Mouse (Mus musculus): ENCODE measurements around the gene Tspan4. TPM values are rescaled to one million over a fixed set of nuclear protein-coding genes. Genes with fewer than 3 reads are reported as not detected.
A peak's percentile ranks its signal among the peaks of the same experiment; 100 is the strongest.

Tspan4 gene
- total RNA-seq (2021): 10 to 100 TPM; 13.6 to 13.7 TPM
- long read RNA-seq, experiment 1, partial matches to known transcripts: 11 of 17 reads
- long read RNA-seq, experiment 1, other reads (novel, unspliced or antisense): 1 of 17 reads
- long read RNA-seq, experiment 2, partial matches to known transcripts: 13 of 24 reads
- long read RNA-seq, experiment 2, other reads (novel, unspliced or antisense): 4 of 24 reads

DNA sequence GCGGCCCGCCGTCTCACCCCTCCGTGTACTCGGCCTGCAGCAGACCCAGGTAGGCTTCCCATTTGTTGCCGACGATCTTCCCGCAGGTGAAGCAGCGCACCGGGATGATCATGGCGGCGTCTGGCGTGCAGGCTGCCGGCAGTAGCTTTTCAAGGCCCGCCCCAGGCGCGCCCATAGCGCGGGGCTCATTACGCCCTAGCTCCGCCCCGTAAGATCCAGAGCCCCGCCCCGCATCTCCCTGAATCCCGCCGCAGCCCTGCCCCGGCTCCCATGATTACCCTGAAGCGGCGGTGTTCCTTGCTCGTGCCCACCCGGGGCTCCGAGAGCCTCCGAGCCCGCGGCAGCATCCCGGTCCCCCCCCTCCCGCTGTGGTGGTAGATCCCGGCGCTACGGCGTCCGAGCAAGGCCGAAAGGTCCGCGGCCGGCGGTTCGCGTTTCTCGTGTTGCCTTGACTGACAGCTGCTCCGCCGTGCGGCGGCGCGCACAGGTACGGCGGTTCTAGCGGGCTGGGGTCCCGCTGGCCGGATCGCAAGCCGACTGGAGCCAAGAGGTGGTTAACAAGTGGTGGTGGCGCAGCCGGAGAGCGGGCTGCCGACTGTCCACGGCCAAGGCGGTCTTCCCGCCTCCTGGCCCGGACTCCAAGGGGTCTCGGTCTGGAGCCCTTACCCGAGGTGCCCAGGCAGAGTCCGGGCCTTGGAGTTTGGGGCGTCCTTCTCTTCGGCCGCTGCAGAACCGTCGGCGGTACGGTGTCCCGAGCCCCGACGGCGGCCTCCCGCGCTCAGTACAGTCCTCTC is at the start of gene Tspan4, which contains the start of gene Polr2l:
Gene Tspan4, plus strand, starts transcription at position 230 of the 794 bp plus-strand sequence.
Gene Polr2l, minus strand, starts transcription at position 122 of the 794 bp plus-strand sequence.
- TF ChIP-seq CTCF (conservative IDR thresholded peaks at IDR 0.05): 0 out of 2 replicates have a peak, but pooled peaks have one; percentile 17
- peak; percentile 69 to 75 for DNase-seq (ENCODE audit: low spot score in 2 of 2)
- H3K4me3 ChIP-seq: peak within 1 kb of the TSS; percentile 86
- peak within 1 kb of the TSS; percentile 99 for H3K27ac ChIP-seq

DNA sequence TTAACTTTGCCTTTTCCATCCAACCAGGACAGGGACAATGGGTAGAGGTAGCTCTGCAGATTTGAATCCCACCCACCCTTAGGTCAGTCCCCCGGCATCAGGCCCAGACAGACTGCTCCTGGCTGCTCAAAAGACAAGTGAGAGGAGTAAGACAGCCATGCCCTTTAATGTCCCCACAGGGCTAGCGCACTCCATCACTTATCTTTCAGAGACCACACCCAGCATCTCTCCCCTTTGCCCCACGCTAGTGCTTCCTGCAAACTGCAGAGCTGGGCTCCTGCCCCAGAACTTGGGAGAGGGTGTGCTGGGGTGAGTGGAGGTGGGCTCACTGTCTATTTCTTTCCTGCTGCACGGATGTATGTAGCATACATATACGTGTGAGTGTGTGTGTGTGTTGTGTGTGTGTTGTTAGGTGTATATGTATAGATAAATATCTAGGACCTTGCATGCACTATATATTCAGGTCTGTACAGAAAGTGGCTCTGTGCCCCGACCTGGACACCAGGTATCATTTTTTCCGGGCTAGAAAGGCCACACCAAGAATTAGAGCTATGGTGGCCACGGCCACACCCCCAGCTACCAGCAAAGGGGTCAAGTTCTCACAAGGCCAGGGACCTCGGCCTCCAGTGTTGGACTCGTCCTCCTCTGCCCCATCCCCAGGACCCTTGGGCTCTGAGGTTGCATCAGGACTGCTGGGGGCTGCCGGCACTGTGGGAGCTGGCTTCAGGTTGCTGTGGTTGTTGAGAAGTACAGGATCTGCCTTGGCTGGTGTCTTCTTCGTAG is 47.9 kb upstream of the Tspan4 start:
- DNase-seq (ENCODE audit: low spot score in 2 of 2): no peak
- Histone ChIP-seq H3K27ac (no peak overlapping the region), H3K4me3 (no peak overlapping the region)
- no peak for TF ChIP-seq CTCF (conservative IDR thresholded peaks at IDR 0.05)

DNA sequence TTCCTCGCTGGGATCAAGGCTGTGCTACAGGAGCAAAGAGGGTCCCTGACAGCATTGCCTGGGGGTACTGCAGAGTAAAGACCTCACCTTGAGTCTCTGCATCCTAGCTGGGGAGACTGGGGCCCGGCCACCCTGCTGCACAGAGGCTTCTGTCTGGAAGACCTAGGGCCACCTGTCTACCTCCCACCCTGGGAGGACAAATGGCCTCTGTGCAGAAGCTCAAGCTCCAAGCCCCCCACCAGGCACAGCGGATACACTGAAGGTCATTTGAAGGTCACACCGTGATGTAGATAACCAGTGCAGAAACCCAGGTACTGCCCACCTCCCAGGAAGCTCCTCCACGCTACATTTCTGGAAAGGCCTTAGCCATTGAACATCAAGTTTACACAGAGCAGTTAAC is 46.3 kb upstream of the Tspan4 start:
- no peak for DNase-seq (ENCODE audit: low spot score in 2 of 2)
- no peak for TF ChIP-seq CTCF (conservative IDR thresholded peaks at IDR 0.05)
- H3K4me3 ChIP-seq: peak overlapping the region; percentile 77

DNA sequence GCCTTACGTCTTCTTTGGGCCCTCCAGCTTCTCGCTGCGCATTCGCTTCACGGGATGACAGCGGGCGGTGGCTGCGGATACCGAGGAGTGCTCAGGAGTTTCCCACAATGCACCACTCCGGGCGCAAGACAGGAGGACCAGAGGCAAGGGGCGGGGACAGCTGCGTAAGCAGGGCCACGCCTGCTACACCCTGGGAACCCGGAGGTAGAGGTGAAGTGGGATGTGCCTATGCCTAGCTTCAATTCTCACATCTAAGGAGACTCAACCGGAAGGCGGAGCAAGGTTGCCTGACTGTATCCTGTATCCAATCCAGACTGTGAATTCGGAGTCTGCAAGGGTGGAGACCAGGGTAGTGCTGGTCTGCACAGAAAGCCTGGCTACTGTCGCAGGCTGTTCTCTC is 45.7 kb upstream of the Tspan4 start, which contains the start of gene Cend1:
Gene Cend1, minus strand, starts transcription at position 182 of the 400 bp plus-strand sequence.
- Histone ChIP-seq H3K4me3 (peak within 1 kb of the TSS; percentile 77), H3K27ac (peak within 1 kb of the TSS; percentile 98)
- DNase-seq (ENCODE audit: low spot score in 2 of 2): peak; percentile 87 to 94
- TF ChIP-seq CTCF (conservative IDR thresholded peaks at IDR 0.05): 0 out of 2 replicates have a peak, but pooled peaks have one; percentile 12

More for the DNA sequence above, 46.3 kb upstream of the Tspan4 start:
- peak overlapping the region; percentile 98 for H3K27ac ChIP-seq

DNA sequence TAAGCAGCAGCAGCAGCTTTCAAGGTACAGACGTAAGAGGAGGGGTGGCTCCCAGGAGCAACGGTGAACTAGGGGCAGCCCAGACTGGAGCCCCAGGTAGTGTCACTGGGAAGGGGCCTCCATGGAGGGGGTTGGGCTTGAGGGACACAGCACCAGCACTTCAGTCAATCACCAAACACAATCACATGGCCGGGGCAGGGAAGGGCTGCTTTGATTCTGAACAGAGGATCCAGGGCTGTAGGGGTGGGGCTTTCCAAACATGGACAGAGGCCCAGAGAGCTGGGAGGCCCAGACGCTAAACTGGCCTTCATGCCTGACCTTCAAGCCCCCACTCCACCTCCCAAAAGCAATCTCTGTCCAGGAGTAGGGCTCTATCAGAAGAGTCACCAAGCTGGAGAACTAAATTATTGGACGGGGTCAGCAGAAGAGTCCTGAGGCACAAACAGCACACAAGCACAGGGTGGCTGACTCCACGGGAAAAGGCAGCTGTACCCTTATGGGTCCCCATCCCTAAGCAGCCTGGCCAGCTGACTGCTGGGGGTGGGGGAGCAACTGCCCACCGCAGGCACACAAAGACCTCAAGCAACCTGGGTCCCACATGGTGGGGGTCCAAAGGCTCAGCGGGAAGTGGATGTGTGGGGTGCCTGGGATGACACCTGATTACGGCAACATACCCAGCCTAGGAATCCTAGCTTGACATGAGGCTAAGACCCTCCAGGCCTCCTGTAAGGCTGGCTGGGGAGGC is 45.0 kb upstream of the Tspan4 start:
- H3K27ac ChIP-seq: peak overlapping the region; percentile 98
- no peak for DNase-seq (ENCODE audit: low spot score in 2 of 2)
- TF ChIP-seq CTCF (conservative IDR thresholded peaks at IDR 0.05): no peak
- peak overlapping the region; percentile 77 for H3K4me3 ChIP-seq

DNA sequence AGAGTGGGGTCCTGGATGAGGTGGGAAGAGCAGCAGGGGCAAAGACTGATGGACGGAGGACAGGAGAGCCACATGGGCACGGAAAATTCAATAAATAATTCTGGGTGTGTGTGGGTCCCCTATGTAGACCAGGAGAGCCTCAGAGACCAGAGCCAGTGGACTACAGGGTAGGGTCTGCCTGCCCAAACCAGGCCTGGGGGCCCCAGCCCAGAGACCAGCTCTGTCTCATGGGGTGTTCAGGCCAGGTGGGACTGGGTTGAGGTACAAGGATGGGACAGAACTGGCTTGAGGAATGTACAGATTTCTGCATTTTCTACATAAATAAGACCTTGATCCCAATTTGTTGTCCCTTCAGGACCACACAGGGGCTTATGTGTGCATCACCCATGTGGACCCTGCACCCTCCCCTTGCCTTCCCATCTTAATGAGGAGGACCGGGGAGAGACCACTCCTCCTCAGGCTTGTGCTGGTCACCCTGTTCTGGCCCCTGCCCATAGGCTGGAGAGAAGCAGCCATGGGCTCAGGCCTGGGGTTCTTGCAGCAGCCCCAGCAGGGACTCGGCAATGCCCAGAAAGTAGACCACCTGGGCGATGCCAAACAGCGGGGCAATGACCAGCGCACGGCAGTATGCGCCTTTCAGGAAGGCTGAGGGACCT is 44.3 kb upstream of the Tspan4 start:
- Histone ChIP-seq H3K27ac (no peak overlapping the region), H3K4me3 (no peak overlapping the region)
- DNase-seq (ENCODE audit: low spot score in 2 of 2): no peak
- no peak for TF ChIP-seq CTCF (conservative IDR thresholded peaks at IDR 0.05)

DNA sequence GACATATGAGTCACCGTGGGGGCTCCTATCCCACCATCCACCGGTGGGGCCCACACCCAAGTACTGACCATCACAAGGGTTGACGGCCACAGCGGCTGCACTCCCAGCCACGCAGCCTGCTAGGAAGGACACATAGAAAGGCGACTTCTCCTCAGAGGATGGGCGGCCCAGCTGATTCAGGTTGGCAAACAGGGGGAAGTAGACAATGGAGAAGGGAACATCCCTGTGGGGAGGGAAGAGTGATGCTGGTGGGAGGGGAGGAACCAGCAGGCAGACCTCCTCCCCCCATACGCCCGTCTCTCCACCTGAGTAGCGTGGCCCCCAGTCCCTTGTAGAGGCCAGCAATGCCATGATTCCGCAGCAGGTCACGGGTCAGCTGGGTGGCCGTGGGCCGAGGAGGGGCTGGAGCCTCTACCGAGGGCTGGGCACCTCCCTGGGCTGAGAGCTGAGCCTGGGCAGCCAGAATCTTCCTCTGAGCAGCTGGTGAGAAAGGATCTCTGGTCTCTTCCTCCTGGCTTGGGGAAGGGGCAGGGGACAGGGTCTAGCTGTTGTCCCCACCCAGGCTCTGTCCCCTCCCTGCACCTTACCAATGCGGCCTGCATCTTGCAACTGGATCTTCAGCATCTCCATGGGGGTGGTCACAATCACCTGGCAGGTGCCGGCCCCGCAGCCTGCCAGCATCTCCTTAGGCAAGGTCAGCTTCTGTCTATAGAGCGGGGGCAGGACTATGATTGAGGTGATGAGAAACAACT is 43.4 kb upstream of the Tspan4 start:
- DNase-seq (ENCODE audit: low spot score in 2 of 2): no peak
- H3K27ac ChIP-seq: no peak overlapping the region; the same call in 1 of the 2 replicates
- H3K4me3 ChIP-seq: no peak overlapping the region
- TF ChIP-seq CTCF (conservative IDR thresholded peaks at IDR 0.05): no peak

DNA sequence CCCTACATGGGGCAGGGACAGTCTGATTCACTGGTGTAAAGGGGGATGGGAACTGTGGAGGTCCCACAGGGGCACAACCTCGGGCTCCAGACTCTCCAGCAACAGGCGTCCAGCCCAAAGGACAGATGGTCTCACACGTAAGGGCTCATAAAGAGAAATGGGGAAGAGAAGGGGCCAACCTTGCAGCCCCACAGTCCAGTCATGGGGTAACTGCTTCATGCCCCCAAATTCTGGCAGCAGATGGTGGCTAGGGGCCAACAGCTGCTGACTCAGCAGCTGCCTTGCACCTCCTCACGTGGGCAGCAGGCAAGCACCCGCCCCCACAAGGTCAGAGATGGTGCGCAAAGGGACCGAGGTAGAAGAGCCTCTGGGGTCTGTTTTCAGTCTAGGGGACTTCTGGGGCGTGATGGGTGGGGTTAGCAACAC is 42.8 kb upstream of the Tspan4 start:
- no peak for DNase-seq (ENCODE audit: low spot score in 2 of 2)
- TF ChIP-seq CTCF (conservative IDR thresholded peaks at IDR 0.05): no peak
- peak overlapping the region; percentile 97 for H3K27ac ChIP-seq
- H3K4me3 ChIP-seq: no peak overlapping the region; the same call in 1 of the 2 replicates

DNA sequence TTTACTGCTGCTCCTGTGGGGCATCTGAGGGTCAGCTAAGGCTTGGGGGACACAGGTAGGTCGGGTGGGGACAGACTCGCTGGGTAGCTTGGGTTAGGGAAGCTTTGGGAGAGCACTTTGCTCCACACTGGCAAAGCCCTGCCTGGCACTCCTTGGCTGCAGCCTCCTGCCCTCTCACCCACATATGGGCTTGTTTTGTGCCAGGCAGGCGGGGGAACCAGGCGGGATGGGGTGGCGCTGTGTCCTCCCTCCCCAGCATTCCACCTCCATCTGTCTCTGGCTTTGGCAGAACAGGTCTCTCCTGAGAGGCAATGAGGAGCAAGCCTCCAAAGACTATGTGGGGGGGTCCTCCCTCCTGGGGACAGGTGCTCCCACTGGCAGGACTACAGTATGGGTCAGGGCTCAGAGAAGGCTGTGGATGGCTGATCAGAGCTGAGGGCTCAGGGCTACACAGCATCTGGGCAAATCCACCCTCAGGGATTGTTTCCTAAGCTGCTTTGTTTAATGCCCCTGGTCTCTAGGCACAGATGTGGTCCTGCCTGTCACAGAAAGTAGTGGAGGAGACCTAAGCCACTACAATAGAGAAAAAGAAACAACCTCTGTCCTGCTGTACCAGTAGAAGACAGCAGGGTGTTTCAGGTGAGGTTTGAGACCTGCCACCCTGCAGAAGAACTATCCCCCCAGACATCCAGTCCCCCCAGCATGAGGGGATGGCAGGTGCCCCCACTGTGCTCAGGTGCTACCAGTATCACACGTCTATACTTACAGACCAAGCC is 42.1 kb upstream of the Tspan4 start:
- TF ChIP-seq CTCF (conservative IDR thresholded peaks at IDR 0.05): peak; percentile 30; the same call in 1 of the 2 replicates
- Histone ChIP-seq H3K27ac (peak overlapping the region; percentile 97), H3K4me3 (peak overlapping the region; percentile 63)
- DNase-seq (ENCODE audit: low spot score in 2 of 2): no peak

Data from layer of hippocampus, adult 2 months (tissue).